Mouse (Mus musculus) kidney, postnatal 0 days (tissue): ENCODE measurements around the gene Pde8a. TPM values are rescaled to one million over a fixed set of nuclear protein-coding genes. Genes with fewer than 3 reads are reported as not detected.

Experiments used
- ATAC-seq: fragments of 200-750 bp; cut with Nextera tagmentation; replicated peaks from 2 replicates; pipeline ENCODE4 v1.8.0; 2017; ENCODE audit warnings: low read depth, moderate number of reproducible peaks, moderate TSS enrichment, moderate library complexity; ENCODE audit not compliant: low FRiP score
- DNase-seq: peaks from one replicate; pipeline ENCODE4 v3.0.0-alpha.2; 2016; ENCODE audit warnings: low spot score
- H3K27ac ChIP-seq: fragments of 300-500 bp; sonication (generic); 2 replicates; pipeline ENCODE4 v1.5.1; 2014; ENCODE audit warnings: mild to moderate bottlenecking
- H3K27me3 ChIP-seq: fragments of 300-500 bp; sonication (generic); 2 replicates; pipeline ENCODE4 v1.6.1; 2014; ENCODE audit warnings: low read length, mixed read lengths; ENCODE audit not compliant: insufficient read depth
- H3K36me3 ChIP-seq: fragments of 300-500 bp; sonication (generic); 2 replicates; pipeline ENCODE4 v1.6.1; 2014; ENCODE audit warnings: low read length, mixed read lengths; ENCODE audit not compliant: insufficient read depth
- H3K4me1 ChIP-seq: fragments of 300-500 bp; sonication (generic); replicated peaks from 2 replicates; pipeline ENCODE4 v1.6.1; 2014; ENCODE audit warnings: antibody characterized with exemption, low read length, mixed read lengths; ENCODE audit not compliant: insufficient read depth
- H3K4me2 ChIP-seq: fragments of 300-500 bp; sonication (generic); 2 replicates; pipeline ENCODE4 v1.6.1; 2014; ENCODE audit warnings: mild to moderate bottlenecking, low read length, moderate library complexity, mixed read lengths
- H3K4me3 ChIP-seq: fragments of 300-500 bp; sonication (generic); replicated peaks from 2 replicates; pipeline ENCODE4 v1.5.1; 2014; ENCODE audit warnings: low read depth, low read length
- H3K9ac ChIP-seq: fragments of 300-500 bp; sonication (generic); 2 replicates; pipeline ENCODE4 v1.6.1; 2014; ENCODE audit warnings: low read depth, low read length
- H3K9me3 ChIP-seq: fragments of 300-500 bp; sonication (generic); replicated peaks from 2 replicates; pipeline ENCODE4 v1.6.1; 2016; ENCODE audit warnings: low read length, inconsistent platforms, mixed read lengths
- CTCF ChIP-seq: IDR thresholded peaks from 2 replicates; pipeline ENCODE4 v1.5.1; 2016; ENCODE audit warnings: antibody characterized with exemption, low read depth, mild to moderate bottlenecking, moderate library complexity
- WGBS: fragments of 180-500 bp; shearing (Covaris S2); extraction: QIAGEN DNeasy Blood & Tissue Kit; methylation state at CpG from one replicate; pipeline ENCODE4 v1.1.7; 2014; 5-methylcytosine and 5-hydroxymethylcytosine counted together
- polyA plus RNA-seq: library from polyadenylated mRNA; unstranded; fragments of >200 nt; fragmentation: Nextera tagmentation; extraction: Ambion mirVana; gene quantifications from 2 replicates; pipeline ENCODE4 v1.2.1, GENCODE M21; 2015

Pde8a gene
- polyA plus RNA-seq, 1 experiment from 2014 or later: 11.0 TPM

DNA sequence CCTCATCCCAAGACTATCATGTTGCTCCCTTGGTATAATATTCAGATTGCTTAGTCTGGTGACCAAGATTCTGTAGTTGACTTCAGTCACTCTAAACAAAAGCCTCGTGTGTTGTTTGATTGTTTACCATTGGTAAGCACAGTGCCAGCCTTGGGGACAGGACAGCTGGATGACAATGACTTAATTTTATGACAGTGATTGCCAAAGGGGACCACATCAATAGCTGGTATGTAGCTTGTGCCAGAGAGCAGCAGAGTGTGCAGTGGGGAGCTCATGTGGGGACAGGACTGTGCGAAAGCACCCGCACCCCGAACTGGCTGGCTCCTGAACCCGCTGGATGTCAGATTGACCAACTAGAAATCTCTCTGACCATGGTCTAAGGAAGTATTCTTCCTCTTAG lies 91.3 kb downstream of the Pde8a start:
- WGBS: 90% methylated on average over 5 of the region's 5 CpGs
- Histone ChIP-seq H3K27me3 (no peaks in the 10 kb centered on the region), H3K4me3 (no peak overlapping the region), H3K9ac (no peak overlapping the region), H3K9me3 (no peaks in the 10 kb centered on the region), H3K4me1 (no peaks in the 10 kb centered on the region), H3K27ac (no peak overlapping the region), H3K4me2 (no peak overlapping the region), H3K36me3 (no peaks in the 10 kb centered on the region)
- DNase-seq: no peak
- ATAC-seq: no peak
- TF ChIP-seq CTCF: no peak

DNA sequence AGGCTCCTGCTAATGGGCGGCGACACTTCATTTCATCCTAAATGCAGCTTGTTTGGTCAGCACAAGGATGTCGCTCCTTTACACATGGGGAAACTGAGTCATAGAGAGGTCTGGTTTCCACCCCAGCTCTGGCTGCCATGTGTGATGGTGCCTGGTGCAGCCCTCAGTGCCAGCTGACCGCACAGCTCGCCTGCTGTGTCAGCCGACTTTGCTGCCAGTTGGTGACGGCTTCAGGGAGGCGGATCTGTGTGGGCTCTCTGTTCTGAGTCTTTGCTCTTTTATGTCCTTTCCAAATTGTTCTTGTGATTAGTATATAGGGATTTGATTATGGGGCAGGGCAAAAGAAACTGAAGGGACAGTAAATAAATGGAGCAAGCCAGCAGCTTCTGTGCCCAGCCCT lies 94.3 kb downstream of the Pde8a start:
- no peak overlapping the region for H3K4me3 ChIP-seq
- ATAC-seq (no peak), DNase-seq (no peak)
- H3K36me3 ChIP-seq: no peaks in the 10 kb centered on the region
- no peaks in the 10 kb centered on the region for H3K9me3 ChIP-seq
- WGBS: 71% methylated on average over 8 of the region's 8 CpGs
- no peak for TF ChIP-seq CTCF
- no peaks in the 10 kb centered on the region for H3K4me1 ChIP-seq
- H3K4me2 ChIP-seq: no peak overlapping the region
- H3K27ac ChIP-seq: no peak overlapping the region
- no peak overlapping the region for H3K9ac ChIP-seq
- H3K27me3 ChIP-seq: no peaks in the 10 kb centered on the region

DNA sequence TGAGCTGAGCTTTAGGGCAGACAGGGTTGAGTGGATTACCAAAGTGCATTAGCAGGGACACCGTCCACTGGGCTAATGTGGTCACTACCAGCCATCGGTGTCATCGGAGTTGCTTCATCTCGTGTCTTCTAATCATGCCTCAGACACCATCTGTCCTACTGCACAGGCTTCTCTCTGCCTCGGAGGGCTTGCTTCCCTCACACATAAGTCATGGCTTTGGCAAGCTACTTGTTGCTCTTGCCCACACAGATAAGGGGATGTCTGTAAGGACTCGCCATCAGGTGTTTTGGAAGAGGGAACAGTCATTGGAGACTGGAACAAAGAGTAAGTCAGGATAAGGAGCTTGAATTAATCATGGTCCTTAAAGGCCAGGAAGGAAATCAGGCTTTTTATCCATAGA lies 95.9 kb downstream of the Pde8a start:
- ATAC-seq: no peak

DNA sequence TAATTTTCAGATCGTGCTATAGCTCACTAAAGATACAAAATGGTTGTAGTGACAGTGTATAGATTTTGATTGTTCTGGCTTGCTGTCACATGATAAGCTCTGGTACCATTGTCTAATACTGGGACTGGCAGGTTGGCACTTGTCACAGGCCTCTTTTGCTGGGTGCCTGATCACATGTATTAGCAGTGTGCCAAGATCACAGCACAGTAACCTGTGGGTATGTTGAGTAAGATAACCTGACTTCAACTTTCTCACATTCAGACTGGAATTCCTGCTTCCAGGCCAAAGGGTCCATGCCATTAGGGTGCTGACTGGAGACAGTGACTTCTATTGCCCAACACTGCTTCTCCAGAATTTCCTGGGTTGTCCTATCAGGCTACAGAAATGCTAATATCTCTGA lies 97.7 kb downstream of the Pde8a start:
- Histone ChIP-seq H3K27me3 (no peaks in the 10 kb centered on the region), H3K9me3 (no peaks in the 10 kb centered on the region), H3K27ac (no peak overlapping the region), H3K4me2 (no peak overlapping the region), H3K9ac (no peak overlapping the region), H3K4me1 (no peaks in the 10 kb centered on the region), H3K36me3 (no peaks in the 10 kb centered on the region), H3K4me3 (no peak overlapping the region)
- 94% methylated on average over 1 of the region's 1 CpGs for WGBS
- TF ChIP-seq CTCF: no peak
- ATAC-seq (no peak), DNase-seq (no peak)

More for the DNA sequence above, 95.9 kb downstream of the Pde8a start:
- Histone ChIP-seq H3K9me3 (no peaks in the 10 kb centered on the region), H3K4me2 (no peak overlapping the region), H3K36me3 (no peaks in the 10 kb centered on the region), H3K4me3 (no peak overlapping the region), H3K27ac (no peak overlapping the region), H3K4me1 (no peaks in the 10 kb centered on the region), H3K9ac (no peak overlapping the region), H3K27me3 (no peaks in the 10 kb centered on the region)
- 88% methylated on average over 6 of the region's 6 CpGs for WGBS
- no peak for TF ChIP-seq CTCF
- DNase-seq: no peak

DNA sequence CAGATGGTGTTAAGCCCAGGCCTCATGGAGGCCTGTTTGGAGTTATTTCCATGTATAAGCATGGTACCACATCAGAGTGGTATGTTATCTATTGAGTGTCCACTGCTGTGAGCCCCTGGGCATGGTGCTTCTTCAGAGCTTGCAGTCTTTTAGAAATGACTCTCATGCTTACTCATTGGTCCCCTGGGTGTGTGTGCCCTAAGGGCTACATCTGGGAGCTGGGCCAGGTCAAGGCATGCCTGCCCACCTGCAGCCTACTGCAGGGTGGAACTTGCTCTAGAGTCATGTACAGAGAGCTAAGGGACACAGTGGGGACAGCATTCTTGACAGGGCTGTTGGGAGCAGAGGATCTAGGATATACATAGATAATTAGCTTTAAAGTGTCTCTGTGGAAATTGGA lies 98.2 kb downstream of the Pde8a start:
- Histone ChIP-seq H3K4me3 (no peak overlapping the region), H3K9ac (no peak overlapping the region)
- no peak for ATAC-seq

DNA sequence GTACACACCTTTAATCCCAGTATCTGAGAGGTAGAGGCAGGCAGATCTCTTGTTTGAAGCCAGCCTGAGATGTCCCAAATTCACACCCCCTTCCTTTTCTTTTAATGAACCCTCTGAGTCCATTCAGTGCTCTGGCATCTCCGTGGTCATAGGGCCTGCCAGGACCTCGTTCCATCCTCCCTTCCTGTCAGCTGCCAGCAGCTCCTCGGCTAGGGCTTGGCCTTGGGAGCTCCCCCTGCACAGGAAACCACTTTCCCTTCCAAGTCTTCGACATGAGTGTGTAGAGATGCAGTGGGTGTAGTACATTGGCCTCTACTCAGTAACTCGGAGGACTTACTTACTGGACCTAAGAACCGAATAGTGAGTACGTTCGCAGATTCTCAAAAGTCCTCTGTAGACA lies 102.2 kb downstream of the Pde8a start:
- no peaks in the 10 kb centered on the region for H3K4me1 ChIP-seq
- no peaks in the 10 kb centered on the region for H3K36me3 ChIP-seq
- TF ChIP-seq CTCF: no peak
- no peak overlapping the region for H3K27ac ChIP-seq
- no peak overlapping the region for H3K4me2 ChIP-seq
- no peaks in the 10 kb centered on the region for H3K9me3 ChIP-seq
- H3K27me3 ChIP-seq: no peaks in the 10 kb centered on the region
- ATAC-seq: no peak
- DNase-seq: no peak
- H3K4me3 ChIP-seq: no peak overlapping the region
- WGBS: 61% methylated on average over 8 of the region's 8 CpGs
- no peak overlapping the region for H3K9ac ChIP-seq

More for the DNA sequence above, 98.2 kb downstream of the Pde8a start:
- H3K4me2 ChIP-seq: no peak overlapping the region
- H3K4me1 ChIP-seq: no peaks in the 10 kb centered on the region
- no peaks in the 10 kb centered on the region for H3K9me3 ChIP-seq
- no peak overlapping the region for H3K27ac ChIP-seq
- no peaks in the 10 kb centered on the region for H3K36me3 ChIP-seq
- no peaks in the 10 kb centered on the region for H3K27me3 ChIP-seq
- no peak for TF ChIP-seq CTCF
- DNase-seq: no peak

DNA sequence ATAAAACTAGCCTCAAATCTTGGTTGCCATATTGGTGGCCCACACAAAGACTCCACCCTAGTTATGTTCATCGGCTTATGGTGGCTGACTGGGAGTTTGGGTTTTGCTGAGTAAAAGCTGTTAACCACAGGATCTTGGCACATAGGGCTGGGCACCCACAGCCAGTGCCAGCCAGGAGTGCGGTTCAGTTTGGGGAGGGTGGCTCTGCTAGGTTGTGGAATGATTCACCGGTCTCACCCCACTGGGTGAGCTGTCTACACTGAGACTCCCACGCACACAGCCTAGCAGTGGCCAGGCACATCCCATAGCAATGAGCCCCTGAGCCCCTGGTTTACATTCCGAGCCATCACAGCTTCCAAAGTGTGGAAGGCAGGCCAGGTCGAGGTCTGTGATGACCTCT lies 106.4 kb downstream of the Pde8a start:
- Histone ChIP-seq H3K9me3 (no peaks in the 10 kb centered on the region), H3K27ac (no peak overlapping the region), H3K27me3 (no peaks in the 10 kb centered on the region), H3K9ac (no peak overlapping the region), H3K4me1 (no peaks in the 10 kb centered on the region), H3K36me3 (no peaks in the 10 kb centered on the region), H3K4me3 (no peak overlapping the region), H3K4me2 (no peak overlapping the region)
- ATAC-seq (peak; percentile 69), DNase-seq (no peak)
- TF ChIP-seq CTCF: no peak
- WGBS: 52% methylated on average over 6 of the region's 6 CpGs
